Mouse (Mus musculus) small intestine, adult 2 months (tissue): ENCODE results near the gene Krt5. TPM values are rescaled to one million over a fixed set of nuclear protein-coding genes. Genes with fewer than 3 reads are reported as not detected.

Experiments used
- H3K27ac ChIP-seq: fragments of 200-500 bp; 2 replicates; pipeline ENCODE4 v1.5.1; 2012; ENCODE audit warnings: low read depth, low read length, control low read depth, inconsistent platforms; ENCODE audit not compliant: insufficient read depth
- H3K27me3 ChIP-seq: fragments of 200-500 bp; 2 replicates; pipeline ENCODE4 v1.6.1; 2012; ENCODE audit warnings: mild to moderate bottlenecking, moderate library complexity, low read length, inconsistent platforms; ENCODE audit not compliant: control insufficient read depth, insufficient read depth
- H3K36me3 ChIP-seq: fragments of 200-500 bp; 2 replicates; pipeline ENCODE4 v1.6.1; 2012; ENCODE audit warnings: mild to moderate bottlenecking, low read length, control low read depth, inconsistent platforms; ENCODE audit not compliant: control insufficient read depth, insufficient read depth
- H3K4me1 ChIP-seq: fragments of 200-500 bp; 2 replicates; pipeline ENCODE4 v1.6.1; 2012; ENCODE audit warnings: low read length, inconsistent platforms, mixed read lengths; ENCODE audit not compliant: control insufficient read depth, insufficient read depth, insufficient read length
- H3K4me3 ChIP-seq: fragments of 200-500 bp; 2 replicates; pipeline ENCODE4 v1.5.1; 2012; ENCODE audit warnings: low read depth, mild to moderate bottlenecking, control low read depth, inconsistent platforms, low read length, moderate library complexity
- CTCF ChIP-seq: fragments of 200-500 bp; IDR thresholded peaks from 2 replicates; pipeline ENCODE4 v1.5.1; 2012; ENCODE audit warnings: low read depth, mild to moderate bottlenecking, control low read depth, inconsistent platforms, low read length, moderate library complexity, mixed read lengths; ENCODE audit not compliant: insufficient replicate concordance, insufficient read length; ENCODE audit errors: extremely low read depth
- POLR2A ChIP-seq: fragments of 200-500 bp; IDR thresholded peaks from 2 replicates; pipeline ENCODE4 v1.6.1; 2012; ENCODE audit warnings: low read depth, mild to moderate bottlenecking, control low read depth, inconsistent platforms, low read length, moderate library complexity
- WGBS: fragments of 180-500 bp; shearing (Covaris S2); methylation state at CpG from one replicate; pipeline ENCODE4 v1.1.7; 2018; 5-methylcytosine and 5-hydroxymethylcytosine counted together
- polyA plus RNA-seq: library from polyadenylated mRNA; depleted of rRNA; stranded (reverse); fragments of >200 nt; gene quantifications from 2 replicates; pipeline ENCODE4 v1.2.3, GENCODE M21; 2012

Gene Krt5
- polyA plus RNA-seq, 1 experiment = 0.15 TPM

DNA sequence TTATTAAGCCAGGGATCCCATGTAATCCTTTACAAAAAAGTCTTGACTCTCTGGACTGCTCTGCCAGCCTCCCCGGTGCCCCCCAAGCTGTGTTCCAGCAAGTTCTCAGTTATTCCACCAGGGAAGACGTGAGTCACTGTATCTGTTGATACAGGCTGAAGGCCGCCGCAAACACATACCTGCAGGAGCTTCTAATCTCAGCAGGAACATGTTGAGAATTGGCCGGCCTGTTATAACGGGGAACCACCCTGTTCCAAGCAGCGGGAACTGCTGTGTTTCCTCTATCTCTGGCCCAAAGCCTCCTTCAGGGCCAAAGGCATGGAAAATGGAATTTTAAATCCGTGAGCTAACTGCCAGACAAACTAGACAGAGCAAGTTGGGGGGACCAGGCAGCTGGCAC, 1.0 kb upstream of the Krt5 start:
- H3K4me1 ChIP-seq = no peaks in the 10 kb centered on the region
- H3K27ac ChIP-seq = no peak overlapping the region
- WGBS = 36% methylated on average over 8 of the region's 8 CpGs
- no peaks in the 10 kb centered on the region for H3K36me3 ChIP-seq
- no peak overlapping the region for H3K4me3 ChIP-seq
- no peak for TF ChIP-seq CTCF
- no peak for TF ChIP-seq POLR2A
- no peaks in the 10 kb centered on the region for H3K27me3 ChIP-seq

DNA sequence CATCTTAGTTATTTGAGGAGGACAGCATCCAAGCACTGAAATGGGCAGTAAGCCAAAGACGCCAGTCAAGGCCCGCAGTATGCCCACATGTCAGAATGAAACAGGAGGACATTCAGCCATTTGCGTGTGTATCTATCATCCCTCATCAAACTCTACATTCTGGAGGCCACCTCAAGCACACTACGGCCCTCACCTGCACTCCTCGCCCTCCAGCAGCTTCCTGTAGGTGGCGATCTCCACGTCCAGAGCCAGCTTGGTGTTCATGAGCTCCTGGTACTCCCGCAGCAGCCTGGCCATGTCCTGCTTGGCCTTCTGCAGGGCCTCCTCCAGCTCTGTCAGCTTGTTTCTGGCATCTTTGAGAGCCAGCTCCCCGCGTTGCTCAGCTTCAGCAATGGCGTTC, 4.0 kb downstream of the Krt5 start:
- no peaks in the 10 kb centered on the region for H3K36me3 ChIP-seq
- H3K27me3 ChIP-seq = no peaks in the 10 kb centered on the region
- H3K4me3 ChIP-seq = no peak overlapping the region
- no peak for TF ChIP-seq CTCF
- no peak for TF ChIP-seq POLR2A
- H3K4me1 ChIP-seq = no peaks in the 10 kb centered on the region
- WGBS = 59% methylated on average over 11 of the region's 11 CpGs
- H3K27ac ChIP-seq = no peak overlapping the region

DNA sequence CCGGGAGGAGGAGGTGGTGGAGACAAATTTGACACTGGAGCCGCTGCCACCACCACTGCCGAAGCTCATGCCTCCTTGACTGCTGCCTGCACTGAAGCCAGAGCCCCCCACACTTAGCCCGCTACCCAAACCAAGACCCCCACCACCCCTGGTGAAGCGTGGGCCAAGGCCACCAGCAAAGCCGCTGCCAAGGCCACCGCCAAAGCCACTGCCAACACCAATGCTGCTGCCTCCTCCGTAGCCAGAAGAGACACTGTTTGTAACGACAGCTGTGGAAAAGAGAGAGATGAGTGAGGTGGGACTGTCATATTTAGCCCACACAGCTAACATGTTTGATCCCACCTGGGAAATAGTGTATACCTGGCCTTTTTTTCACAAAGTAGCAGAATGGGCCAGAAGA, 5.2 kb downstream of the Krt5 start:
- Histone ChIP-seq H3K27me3 (no peaks in the 10 kb centered on the region), H3K36me3 (no peaks in the 10 kb centered on the region), H3K4me1 (no peaks in the 10 kb centered on the region), H3K27ac (no peak overlapping the region), H3K4me3 (no peak overlapping the region)
- TF ChIP-seq POLR2A (no peak), CTCF (no peak)
- 82% methylated on average over 9 of the region's 9 CpGs for WGBS

DNA sequence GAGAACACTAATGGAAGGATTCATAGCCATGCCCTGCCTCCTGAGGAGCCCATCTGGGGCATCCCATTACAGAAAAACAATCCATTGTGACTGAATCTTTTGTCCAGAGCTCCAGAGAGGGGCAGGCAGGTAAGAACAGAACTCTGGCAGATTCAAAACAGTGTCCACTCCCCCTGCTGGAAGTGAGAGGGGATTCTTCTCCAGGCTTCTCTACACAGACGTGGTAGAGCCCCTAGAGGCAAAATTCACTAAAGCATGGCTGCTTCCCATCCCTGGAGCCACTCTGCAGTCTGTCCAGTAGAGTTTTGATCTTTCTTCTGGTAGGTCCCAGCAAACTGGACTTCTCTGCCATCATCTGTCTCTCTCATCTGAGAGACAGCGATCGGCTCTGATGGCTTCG, 8.6 kb downstream of the Krt5 start:
- Histone ChIP-seq H3K27me3 (no peaks in the 10 kb centered on the region), H3K36me3 (no peaks in the 10 kb centered on the region), H3K4me1 (no peaks in the 10 kb centered on the region), H3K27ac (no peak overlapping the region), H3K4me3 (no peak overlapping the region)
- 68% methylated on average over 4 of the region's 4 CpGs for WGBS
- no peak for TF ChIP-seq POLR2A
- peak; percentile 25; the same call in 1 of the 2 replicates for TF ChIP-seq CTCF

DNA sequence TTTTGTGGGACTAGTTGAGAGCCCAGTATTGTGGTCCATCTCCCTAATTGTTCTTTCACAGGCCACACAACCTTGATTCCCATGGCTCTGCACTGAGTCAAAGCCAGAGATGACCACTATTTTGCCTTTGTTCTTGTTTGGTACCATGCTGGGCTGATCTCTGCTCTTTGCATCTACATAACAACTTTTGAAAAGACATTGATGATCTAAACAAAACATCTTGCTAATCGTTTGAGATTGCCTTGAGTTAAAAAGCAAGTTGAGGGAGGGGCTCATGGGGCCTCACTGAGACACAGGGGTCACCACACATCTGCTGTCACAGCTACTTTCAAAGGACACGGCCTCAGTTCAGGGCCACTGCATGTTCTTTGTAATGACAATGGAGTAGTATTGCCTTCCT, 10.3 kb downstream of the Krt5 start:
- no peak overlapping the region for H3K27ac ChIP-seq
- TF ChIP-seq CTCF = no peak
- no peaks in the 10 kb centered on the region for H3K27me3 ChIP-seq
- H3K36me3 ChIP-seq = no peaks in the 10 kb centered on the region
- no peaks in the 10 kb centered on the region for H3K4me1 ChIP-seq
- H3K4me3 ChIP-seq = no peak overlapping the region
- 45% methylated on average over 2 of the region's 2 CpGs for WGBS

DNA sequence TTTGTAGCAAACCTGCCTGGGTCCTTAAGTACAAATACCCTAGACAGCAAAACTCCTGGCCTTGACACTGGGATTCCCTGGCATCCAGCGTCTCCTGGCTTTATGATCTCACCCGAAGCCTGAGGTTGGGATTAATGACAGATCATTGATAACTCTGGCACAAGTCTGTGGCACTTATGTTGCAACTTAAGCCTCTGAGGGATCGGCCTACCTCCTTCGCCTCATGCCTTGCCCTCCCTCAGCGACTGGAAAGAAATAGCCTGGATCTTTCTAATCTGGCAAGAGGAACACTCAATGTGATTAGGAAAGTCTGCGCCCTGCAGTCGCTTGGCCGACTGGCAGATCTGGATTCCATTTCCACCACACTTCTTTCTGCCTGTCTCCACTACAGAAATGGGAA, 12.8 kb downstream of the Krt5 start:
- TF ChIP-seq CTCF = no peak
- no peak for TF ChIP-seq POLR2A
- H3K36me3 ChIP-seq = no peaks in the 10 kb centered on the region
- H3K27ac ChIP-seq = no peak overlapping the region
- H3K27me3 ChIP-seq = peaks cover 5% of the 10 kb centered on the region; the same call in 1 of the 2 replicates
- no peak overlapping the region for H3K4me3 ChIP-seq
- 75% methylated on average over 8 of the region's 8 CpGs for WGBS
- H3K4me1 ChIP-seq = no peaks in the 10 kb centered on the region

DNA sequence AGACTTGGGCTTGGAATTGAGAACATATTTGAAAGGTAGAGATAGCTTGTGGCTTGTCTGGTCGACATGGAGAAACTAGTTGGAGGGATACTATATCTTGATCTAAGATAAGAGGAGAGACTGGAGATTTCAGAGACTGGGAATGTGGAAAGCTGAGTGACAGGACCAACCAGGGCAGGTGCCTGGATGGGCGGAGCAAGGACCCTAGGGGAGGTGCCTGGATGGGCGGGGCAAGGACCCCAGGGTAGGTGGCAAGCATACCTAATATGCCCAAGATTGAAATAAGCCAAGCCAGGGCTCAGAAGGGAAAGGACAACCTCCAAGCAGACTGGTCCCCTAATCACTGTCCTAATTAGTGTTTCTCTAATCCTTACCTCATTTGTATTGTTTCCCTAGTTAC, 13.5 kb downstream of the Krt5 start:
- H3K4me1 ChIP-seq = no peaks in the 10 kb centered on the region
- H3K27me3 ChIP-seq = peaks cover 5% of the 10 kb centered on the region; the same call in 1 of the 2 replicates
- 32% methylated on average over 3 of the region's 3 CpGs for WGBS
- no peak for TF ChIP-seq POLR2A
- TF ChIP-seq CTCF = no peak
- no peaks in the 10 kb centered on the region for H3K36me3 ChIP-seq
- no peak overlapping the region for H3K4me3 ChIP-seq
- H3K27ac ChIP-seq = no peak overlapping the region
